Mouse (Mus musculus) hindbrain, embryonic 13.5 days (tissue): ENCODE measurements at regions not wholly inside any gene's neighbourhood (a gene's known extent, or its start where the extent isn't known, plus 50 kb on each side); places are given as distances from the start of the nearest gene placed in this dataset.
"Not testable (repeated sequence)": the region's sequence is repeated elsewhere in the genome, so short reads cannot be mapped to it uniquely, and the experiment has no call there.

Experiments
- ATAC-seq: fragments of 200-750 bp; cut with Nextera tagmentation; 2 replicates; pipeline ENCODE4 v1.8.0; 2017; ENCODE audit warnings: moderate TSS enrichment; ENCODE audit not compliant: low FRiP score
- H3K27ac ChIP-seq: fragments of 300-500 bp; sonication (generic); 2 replicates; pipeline ENCODE4 v1.5.1; 2015; ENCODE audit warnings: inconsistent platforms, mild to moderate bottlenecking, moderate library complexity
- H3K27me3 ChIP-seq: fragments of 300-500 bp; sonication (generic); 2 replicates; pipeline ENCODE4 v1.6.1; 2015; ENCODE audit warnings: mild to moderate bottlenecking, inconsistent platforms
- H3K36me3 ChIP-seq: fragments of 300-500 bp; sonication (generic); 2 replicates; pipeline ENCODE4 v1.6.1; 2015; ENCODE audit warnings: mild to moderate bottlenecking, inconsistent platforms
- H3K4me1 ChIP-seq: fragments of 300-500 bp; sonication (generic); replicated peaks from 2 replicates; pipeline ENCODE4 v1.6.1; 2015; ENCODE audit warnings: inconsistent platforms
- H3K4me2 ChIP-seq: fragments of 300-500 bp; sonication (generic); 2 replicates; pipeline ENCODE4 v1.6.1; 2015; ENCODE audit warnings: inconsistent platforms, mild to moderate bottlenecking, moderate library complexity
- H3K4me3 ChIP-seq: fragments of 300-500 bp; sonication (generic); 2 replicates; pipeline ENCODE4 v1.5.1; 2015; ENCODE audit warnings: mild to moderate bottlenecking, inconsistent platforms
- H3K9ac ChIP-seq: fragments of 300-500 bp; sonication (generic); 2 replicates; pipeline ENCODE4 v1.6.1; 2015; ENCODE audit warnings: mild to moderate bottlenecking, inconsistent platforms
- H3K9me3 ChIP-seq: fragments of 300-500 bp; sonication (generic); 2 replicates; pipeline ENCODE4 v1.6.1; 2016; ENCODE audit warnings: inconsistent platforms
- WGBS: fragments of 180-500 bp; shearing (Covaris S2); methylation state at CpG from one replicate; pipeline ENCODE4 v1.1.7; 2015; 5-methylcytosine and 5-hydroxymethylcytosine counted together

DNA sequence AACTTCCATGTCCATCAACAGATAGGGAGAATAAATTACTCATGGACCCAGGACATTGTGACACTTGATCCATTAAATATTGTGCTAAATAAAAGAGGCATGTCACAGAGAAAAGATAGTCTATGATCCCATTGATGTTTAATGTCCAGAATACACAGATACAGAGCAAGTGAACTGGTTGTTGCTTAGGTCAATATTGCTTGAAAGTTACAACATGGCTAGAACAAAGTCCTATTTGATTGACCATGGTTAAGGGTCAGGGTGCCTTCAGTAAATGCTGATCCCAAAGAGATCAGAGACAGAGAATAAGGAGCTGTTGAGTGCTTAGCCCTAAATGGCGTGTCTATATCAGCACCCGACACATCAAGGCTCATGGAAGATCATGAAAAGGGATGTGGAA lies 50.7 kb upstream of the Cyp3a41b start:
- 97% methylated on average over 2 of the region's 2 CpGs for WGBS
- H3K9me3 ChIP-seq = peaks cover 73% of the 10 kb centered on the region
- H3K4me3 ChIP-seq, H3K27ac ChIP-seq, H3K9ac ChIP-seq, H3K4me2 ChIP-seq, H3K4me1 ChIP-seq, H3K27me3 ChIP-seq, H3K36me3 ChIP-seq, ATAC-seq: not testable (repeated sequence)
